Mouse (Mus musculus): ENCODE measurements at regions not wholly inside any gene's neighbourhood (a gene's known extent, or its start where the extent isn't known, plus 50 kb on each side); places are given as distances from the start of the nearest gene placed in this dataset.
A peak's percentile ranks its signal among the peaks of the same experiment; 100 is the strongest.
"Not testable (repeated sequence)": the region's sequence is repeated elsewhere in the genome, so short reads cannot be mapped to it uniquely, and the experiment has no call there.

DNA sequence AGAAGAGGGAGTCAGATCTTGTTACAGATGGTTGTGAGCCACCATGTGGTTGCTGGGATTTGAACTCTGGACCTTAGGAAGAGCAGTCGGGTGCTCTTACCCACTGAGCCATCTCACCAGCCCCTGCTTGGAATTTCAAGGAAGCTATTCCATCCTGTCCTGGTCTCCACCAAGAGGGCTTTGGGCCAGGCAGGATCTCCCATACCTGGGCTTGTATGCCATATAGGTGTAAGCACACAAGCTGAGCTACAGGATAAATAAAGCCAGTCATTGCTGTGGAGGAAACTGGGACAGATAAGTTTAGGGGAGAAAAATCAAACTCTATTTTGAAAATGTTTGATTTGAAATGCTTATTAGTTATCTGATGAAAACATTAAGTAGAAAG is 81.3 kb upstream of the Tcf12 start:
- peaks cover 14% of the 10 kb centered on the region for H3K4me1 ChIP-seq
- not testable (repeated sequence) for DNase-seq (ENCODE audit: low spot score); H3K36me3 ChIP-seq (replicated peaks); H3K9me3 ChIP-seq; H3K27me3 ChIP-seq (replicated peaks; ENCODE audit: low read depth, poor library complexity, severe bottlenecking); H3K27ac ChIP-seq (replicated peaks); H3K4me3 ChIP-seq
- 78% methylated on average over 1 of the region's 1 CpGs for WGBS

GRCm38 (mm10) chr9:72195348-72195747 is 79.3 kb upstream of the Zfp280d start:
- no peaks in the 10 kb centered on the region for H3K36me3 ChIP-seq (replicated peaks)
- peaks cover 14% of the 10 kb centered on the region for H3K4me1 ChIP-seq
- no peak overlapping the region for H3K27ac ChIP-seq (replicated peaks)
- H3K9me3 ChIP-seq: no peaks in the 10 kb centered on the region
- 83% methylated on average over 3 of the region's 3 CpGs for WGBS
- H3K27me3 ChIP-seq (replicated peaks; ENCODE audit: low read depth, poor library complexity, severe bottlenecking): no peaks in the 10 kb centered on the region
- no peak for DNase-seq (ENCODE audit: low spot score)
- no peak overlapping the region for H3K4me3 ChIP-seq

- peak; percentile 25 for DNase-seq (ENCODE audit: low spot score)
- Histone ChIP-seq H3K27me3 (replicated peaks; ENCODE audit: low read depth, poor library complexity, severe bottlenecking) (no peaks in the 10 kb centered on the region), H3K9me3 (no peaks in the 10 kb centered on the region), H3K36me3 (replicated peaks) (no peaks in the 10 kb centered on the region), H3K4me1 (peaks cover 13% of the 10 kb centered on the region), H3K4me3 (no peak overlapping the region), H3K27ac (replicated peaks) (no peak overlapping the region)
- 76% methylated on average over 10 of the region's 10 CpGs for WGBS
Measured at GRCm38 (mm10) chr9:72196626-72197330, 77.9 kb upstream of the Zfp280d start.

GRCm38 (mm10) chr9:72197331-72197732 is 77.3 kb upstream of the Zfp280d start:
- Histone ChIP-seq H3K4me3 (no peak overlapping the region), H3K9me3 (no peaks in the 10 kb centered on the region), H3K36me3 (replicated peaks) (no peaks in the 10 kb centered on the region), H3K27me3 (replicated peaks; ENCODE audit: low read depth, poor library complexity, severe bottlenecking) (no peaks in the 10 kb centered on the region), H3K27ac (replicated peaks) (no peak overlapping the region), H3K4me1 (peaks cover 7% of the 10 kb centered on the region)
- 85% methylated on average over 11 of the region's 11 CpGs for WGBS
- DNase-seq (ENCODE audit: low spot score): no peak

GRCm38 (mm10) chr9:72198976-72199375 is 75.7 kb upstream of the Zfp280d start:
- DNase-seq (ENCODE audit: low spot score): no peak
- H3K4me1 ChIP-seq: peaks cover 4% of the 10 kb centered on the region; the same call in 1 of the 2 replicates
- 91% methylated on average over 5 of the region's 5 CpGs for WGBS
- no peaks in the 10 kb centered on the region for H3K27me3 ChIP-seq (replicated peaks; ENCODE audit: low read depth, poor library complexity, severe bottlenecking)
- no peak overlapping the region for H3K4me3 ChIP-seq
- no peaks in the 10 kb centered on the region for H3K9me3 ChIP-seq
- H3K27ac ChIP-seq (replicated peaks): no peak overlapping the region
- no peaks in the 10 kb centered on the region for H3K36me3 ChIP-seq (replicated peaks)

DNA sequence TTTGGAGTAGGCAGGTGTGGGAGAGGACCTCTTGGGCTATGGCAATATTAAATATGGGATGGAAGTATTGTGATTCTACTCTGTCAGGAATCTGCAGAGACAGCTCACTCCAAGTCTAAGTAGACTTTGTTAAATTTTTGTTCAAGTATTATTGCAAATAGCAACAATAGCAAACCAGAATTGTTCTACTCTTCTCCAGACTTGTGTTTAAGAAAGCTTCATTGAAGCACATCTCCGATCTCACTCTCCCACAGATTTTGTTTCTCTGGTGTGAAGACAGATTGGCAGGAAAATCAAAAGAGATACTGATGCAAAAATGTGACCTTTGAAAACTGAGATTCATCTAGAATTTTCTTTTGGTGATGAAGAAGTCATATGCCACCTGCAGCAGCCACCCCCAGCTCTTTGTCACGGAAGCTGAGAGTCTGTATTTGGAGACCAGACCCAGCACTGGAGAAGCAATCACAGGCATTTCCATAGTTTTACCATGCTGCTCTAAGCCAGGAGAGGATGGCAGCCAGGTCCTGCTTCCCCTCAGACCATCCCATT is 70.2 kb upstream of the Zfp280d start:
- Histone ChIP-seq H3K9me3 (no peaks in the 10 kb centered on the region), H3K36me3 (replicated peaks) (no peaks in the 10 kb centered on the region), H3K27me3 (replicated peaks; ENCODE audit: low read depth, poor library complexity, severe bottlenecking) (no peaks in the 10 kb centered on the region), H3K4me1 (no peaks in the 10 kb centered on the region), H3K4me3 (no peak overlapping the region), H3K27ac (replicated peaks) (no peak overlapping the region)
- WGBS: 94% methylated on average over 2 of the region's 2 CpGs
- DNase-seq (ENCODE audit: low spot score): no peak

DNA sequence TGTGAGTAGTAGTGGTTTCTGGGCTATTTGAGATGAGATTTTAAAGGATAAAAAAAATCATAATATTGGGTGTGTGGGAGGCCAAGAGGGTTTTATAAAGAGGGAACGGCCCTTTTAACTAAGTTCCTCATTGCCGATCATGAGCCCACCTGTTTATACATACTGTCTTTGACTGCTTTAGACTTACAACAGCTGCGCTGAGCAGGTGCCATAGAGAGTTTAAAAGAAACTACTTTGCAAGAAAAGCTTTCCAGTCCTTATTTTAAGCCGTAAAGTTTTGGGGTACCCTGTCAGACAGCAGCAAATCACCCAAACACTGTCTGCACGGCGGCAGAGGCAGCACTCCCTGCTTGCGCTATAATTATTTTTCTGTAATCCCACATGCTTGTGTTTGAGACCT is 68.8 kb upstream of the Zfp280d start:
- WGBS: 91% methylated on average over 7 of the region's 7 CpGs
- H3K27me3 ChIP-seq (replicated peaks; ENCODE audit: low read depth, poor library complexity, severe bottlenecking): no peaks in the 10 kb centered on the region
- no peaks in the 10 kb centered on the region for H3K36me3 ChIP-seq (replicated peaks)
- H3K4me3 ChIP-seq: no peak overlapping the region
- H3K27ac ChIP-seq (replicated peaks): no peak overlapping the region
- DNase-seq (ENCODE audit: low spot score): no peak
- H3K9me3 ChIP-seq: no peaks in the 10 kb centered on the region
- no peaks in the 10 kb centered on the region for H3K4me1 ChIP-seq

- H3K36me3 ChIP-seq (replicated peaks): no peaks in the 10 kb centered on the region
- DNase-seq (ENCODE audit: low spot score): no peak
- no peaks in the 10 kb centered on the region for H3K27me3 ChIP-seq (replicated peaks; ENCODE audit: low read depth, poor library complexity, severe bottlenecking)
- H3K27ac ChIP-seq (replicated peaks): no peak overlapping the region
- no peaks in the 10 kb centered on the region for H3K9me3 ChIP-seq
- H3K4me1 ChIP-seq: no peaks in the 10 kb centered on the region
- WGBS: 85% methylated on average over 2 of the region's 2 CpGs
- H3K4me3 ChIP-seq: no peak overlapping the region
Measured at GRCm38 (mm10) chr9:72206911-72207310, 67.7 kb upstream of the Zfp280d start.

GRCm38 (mm10) chr9:72208296-72208695 is 66.4 kb upstream of the Zfp280d start:
- H3K27me3 ChIP-seq (replicated peaks; ENCODE audit: low read depth, poor library complexity, severe bottlenecking): no peaks in the 10 kb centered on the region
- no peak overlapping the region for H3K27ac ChIP-seq (replicated peaks)
- DNase-seq (ENCODE audit: low spot score): no peak
- H3K4me1 ChIP-seq: no peaks in the 10 kb centered on the region
- WGBS: 63% methylated on average over 7 of the region's 7 CpGs
- no peak overlapping the region for H3K4me3 ChIP-seq
- no peaks in the 10 kb centered on the region for H3K36me3 ChIP-seq (replicated peaks)
- H3K9me3 ChIP-seq: no peaks in the 10 kb centered on the region

DNA sequence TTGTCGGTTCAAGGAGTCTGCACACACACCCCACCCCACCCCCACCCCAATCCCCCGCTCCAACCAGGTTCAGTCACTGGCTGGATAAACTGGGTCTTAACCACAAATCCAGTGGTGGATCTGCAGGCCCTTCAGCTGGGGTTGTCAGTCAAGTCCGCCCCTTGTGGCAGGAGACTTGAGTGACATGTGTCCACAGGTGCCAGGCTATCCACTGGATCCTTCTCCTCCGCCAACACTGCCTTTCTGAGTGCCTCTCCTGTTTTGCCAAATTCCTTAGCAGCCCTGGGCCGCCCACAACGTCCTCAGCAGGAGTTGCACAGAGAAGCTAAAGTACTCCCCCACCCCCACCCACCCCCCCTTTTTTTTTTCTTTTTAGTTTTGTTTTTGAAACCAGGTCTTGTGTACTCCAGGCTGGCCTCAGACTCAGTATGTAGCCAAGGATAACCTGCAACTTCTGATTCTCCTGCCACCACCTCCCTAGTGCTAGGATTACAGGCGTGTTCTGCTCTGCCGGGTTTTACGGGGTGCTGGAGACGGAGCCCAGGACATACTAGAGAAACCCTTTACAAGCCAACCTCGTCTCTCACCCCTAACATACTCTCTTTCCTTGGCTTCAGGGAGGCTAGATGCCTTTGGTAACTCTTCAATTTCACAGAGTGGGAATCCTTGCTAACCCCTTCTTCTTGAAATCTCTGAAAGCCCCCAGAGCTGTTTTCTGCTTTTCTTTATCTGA is 57.2 kb upstream of the Zfp280d start:
- H3K27ac ChIP-seq (replicated peaks): no peak overlapping the region
- H3K4me1 ChIP-seq: peaks cover 4% of the 10 kb centered on the region; the same call in 1 of the 2 replicates
- DNase-seq (ENCODE audit: low spot score): peak; percentile 29
- no peaks in the 10 kb centered on the region for H3K36me3 ChIP-seq (replicated peaks)
- no peaks in the 10 kb centered on the region for H3K27me3 ChIP-seq (replicated peaks; ENCODE audit: low read depth, poor library complexity, severe bottlenecking)
- H3K9me3 ChIP-seq: no peaks in the 10 kb centered on the region
- no peak overlapping the region for H3K4me3 ChIP-seq
- 64% methylated on average over 11 of the region's 11 CpGs for WGBS

DNA sequence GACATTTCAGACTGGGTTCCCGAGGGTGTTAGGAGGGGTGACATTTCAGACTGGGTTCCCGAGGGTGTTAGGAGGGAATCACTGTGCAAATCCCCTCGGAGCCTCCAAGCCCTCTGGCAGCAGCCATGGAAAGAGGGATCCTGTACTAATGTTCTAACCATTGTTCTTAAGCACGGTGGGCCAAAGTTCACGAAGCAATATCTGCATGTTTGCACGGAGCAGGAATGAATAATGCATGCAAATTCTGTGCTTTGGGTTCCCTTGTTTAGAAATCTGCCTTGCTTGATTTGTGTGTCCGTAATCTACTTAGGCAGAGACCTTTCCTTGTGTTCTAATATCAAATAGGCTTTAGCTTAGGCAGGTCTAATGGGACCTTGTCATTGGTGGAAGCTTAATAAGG is 55.9 kb upstream of the Zfp280d start:
- Histone ChIP-seq H3K27ac (replicated peaks) (no peak overlapping the region; the same call in 1 of the 2 replicates), H3K9me3 (no peaks in the 10 kb centered on the region), H3K4me3 (no peak overlapping the region), H3K27me3 (replicated peaks; ENCODE audit: low read depth, poor library complexity, severe bottlenecking) (no peaks in the 10 kb centered on the region), H3K4me1 (peaks cover 4% of the 10 kb centered on the region; the same call in 1 of the 2 replicates), H3K36me3 (replicated peaks) (no peaks in the 10 kb centered on the region)
- 79% methylated on average over 7 of the region's 7 CpGs for WGBS
- DNase-seq (ENCODE audit: low spot score): no peak

DNA sequence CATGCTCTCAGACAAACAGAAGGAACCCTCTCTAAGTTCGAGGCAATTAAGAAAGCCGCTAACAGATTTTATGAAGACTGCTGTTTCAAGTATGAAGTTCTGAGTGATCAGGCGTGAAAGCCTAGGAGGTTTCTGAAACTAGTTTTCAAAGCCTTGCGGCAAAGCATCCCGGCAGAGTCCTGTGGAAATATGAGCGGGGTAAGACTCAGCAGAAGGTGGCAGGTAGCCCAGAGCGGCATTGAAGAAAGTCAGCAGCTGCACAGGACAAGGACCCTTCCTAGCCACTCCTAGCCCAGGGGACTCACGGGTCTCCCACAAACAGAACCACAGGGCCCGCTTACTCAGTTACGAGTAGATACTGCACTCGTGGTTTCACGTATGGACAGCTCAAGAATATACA is 54.8 kb upstream of the Zfp280d start:
- WGBS: 90% methylated on average over 12 of the region's 12 CpGs
- Histone ChIP-seq H3K27me3 (replicated peaks; ENCODE audit: low read depth, poor library complexity, severe bottlenecking) (no peaks in the 10 kb centered on the region), H3K9me3 (no peaks in the 10 kb centered on the region), H3K4me3 (no peak overlapping the region), H3K27ac (replicated peaks) (no peak overlapping the region), H3K36me3 (replicated peaks) (no peaks in the 10 kb centered on the region), H3K4me1 (peaks cover 4% of the 10 kb centered on the region; the same call in 1 of the 2 replicates)
- no peak for DNase-seq (ENCODE audit: low spot score)

GRCm38 (mm10) chr9:72221333-72221732 is 53.3 kb upstream of the Zfp280d start:
- DNase-seq (ENCODE audit: low spot score): no peak
- Histone ChIP-seq H3K4me1 (peaks cover 4% of the 10 kb centered on the region; the same call in 1 of the 2 replicates), H3K27me3 (replicated peaks; ENCODE audit: low read depth, poor library complexity, severe bottlenecking) (no peaks in the 10 kb centered on the region), H3K4me3 (no peak overlapping the region), H3K9me3 (no peaks in the 10 kb centered on the region), H3K36me3 (replicated peaks) (no peaks in the 10 kb centered on the region), H3K27ac (replicated peaks) (no peak overlapping the region)
- 83% methylated on average over 5 of the region's 5 CpGs for WGBS

Data from embryonic facial prominence, embryonic 10.5 days (tissue).